Mouse (Mus musculus) forebrain, embryonic 13.5 days (tissue): Measurements from ENCODE around the gene Appbp2. TPM values are rescaled to one million over a fixed set of nuclear protein-coding genes. Genes with fewer than 3 reads are reported as not detected.
A peak's percentile ranks its signal among the peaks of the same experiment; 100 is the strongest.

ENCODE experiments used
- ATAC-seq: fragments of 200-750 bp; cut with Nextera tagmentation; 2 replicates; pipeline ENCODE4 v1.8.0; 2017
- H3K27ac ChIP-seq: fragments of 300-500 bp; sonication (generic); 2 replicates; pipeline ENCODE4 v1.5.1; 2015; ENCODE audit warnings: inconsistent platforms, mild to moderate bottlenecking, moderate library complexity
- H3K27me3 ChIP-seq: fragments of 300-500 bp; sonication (generic); 2 replicates; pipeline ENCODE4 v1.6.1; 2015; ENCODE audit warnings: mild to moderate bottlenecking, inconsistent platforms
- H3K36me3 ChIP-seq: fragments of 300-500 bp; sonication (generic); 2 replicates; pipeline ENCODE4 v1.6.1; 2015; ENCODE audit warnings: mild to moderate bottlenecking, inconsistent platforms; ENCODE audit not compliant: poor library complexity, severe bottlenecking
- H3K4me1 ChIP-seq: fragments of 300-500 bp; sonication (generic); 2 replicates; pipeline ENCODE4 v1.6.1; 2015; ENCODE audit warnings: inconsistent platforms
- H3K4me2 ChIP-seq: fragments of 300-500 bp; sonication (generic); 2 replicates; pipeline ENCODE4 v1.6.1; 2015; ENCODE audit warnings: inconsistent platforms, mild to moderate bottlenecking, moderate library complexity
- H3K4me3 ChIP-seq: fragments of 300-500 bp; sonication (generic); 2 replicates; pipeline ENCODE4 v1.5.1; 2015; ENCODE audit warnings: mild to moderate bottlenecking, inconsistent platforms
- H3K9ac ChIP-seq: fragments of 300-500 bp; sonication (generic); 2 replicates; pipeline ENCODE4 v1.6.1; 2015; ENCODE audit warnings: mild to moderate bottlenecking, inconsistent platforms
- H3K9me3 ChIP-seq: fragments of 300-500 bp; sonication (generic); replicated peaks from 2 replicates; pipeline ENCODE4 v1.6.1; 2016; ENCODE audit warnings: inconsistent platforms
- WGBS: fragments of 180-500 bp; shearing (Covaris S2); methylation state at CpG from one replicate; pipeline ENCODE4 v1.1.7; 2015; 5-methylcytosine and 5-hydroxymethylcytosine counted together
- polyA plus RNA-seq: library from polyadenylated mRNA; unstranded; fragments of >200 nt; fragmentation: Nextera tagmentation; extraction: Ambion mirVana; gene quantifications from 2 replicates; pipeline ENCODE4 v1.2.1, GENCODE M21; 2015

The Appbp2 gene
- polyA plus RNA-seq, 1 experiment from 2014 or later, result 46.3 TPM

DNA sequence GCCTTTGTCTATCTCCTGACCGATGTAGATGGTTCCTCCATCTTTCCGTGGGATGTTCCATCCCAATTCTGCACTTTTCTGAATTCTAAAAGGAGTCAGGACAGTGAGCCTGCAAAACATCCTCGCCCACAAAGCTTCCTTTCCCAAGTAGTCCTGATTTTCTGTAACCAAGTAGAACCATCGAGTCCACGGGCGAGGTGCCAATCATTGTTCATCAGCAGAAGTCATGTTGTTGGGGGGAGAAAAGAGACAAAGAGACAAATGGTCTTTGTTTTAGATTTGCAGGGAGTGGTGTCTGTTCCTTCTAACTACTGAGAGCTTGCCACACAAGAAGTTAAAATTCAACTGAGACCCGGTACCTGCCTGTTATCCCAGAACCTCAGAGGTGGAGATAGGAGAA is 18.7 kb upstream of the Appbp2 start:
- H3K27me3 ChIP-seq, result no peaks in the 10 kb centered on the region
- no peak overlapping the region for H3K4me3 ChIP-seq
- H3K9me3 ChIP-seq, result no peaks in the 10 kb centered on the region
- no peak overlapping the region for H3K4me2 ChIP-seq
- H3K36me3 ChIP-seq, result no peaks in the 10 kb centered on the region
- H3K9ac ChIP-seq, result no peak overlapping the region
- H3K4me1 ChIP-seq, result no peaks in the 10 kb centered on the region
- no peak for ATAC-seq
- WGBS, result 94% methylated on average over 7 of the region's 7 CpGs
- no peak overlapping the region for H3K27ac ChIP-seq

DNA sequence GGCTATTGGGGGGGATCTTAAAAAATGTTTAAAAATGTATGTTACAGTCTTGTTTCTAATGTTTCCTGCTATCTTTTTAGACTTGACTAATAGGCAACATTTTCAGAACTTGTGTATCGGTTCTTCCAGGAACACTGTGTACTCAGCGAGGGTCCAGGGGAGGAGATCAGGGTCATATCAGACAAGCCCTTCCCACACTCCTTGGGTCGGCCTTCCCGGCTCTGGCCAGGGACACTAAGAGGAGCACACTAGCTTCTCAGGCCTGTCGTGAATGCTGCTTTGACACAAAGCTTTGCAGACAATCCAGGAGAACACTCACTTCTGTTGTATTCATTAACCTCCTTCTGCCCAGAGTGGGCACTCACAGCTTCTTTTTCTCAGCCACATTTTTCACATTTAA is 18.1 kb upstream of the Appbp2 start:
- no peaks in the 10 kb centered on the region for H3K36me3 ChIP-seq
- H3K27me3 ChIP-seq, result no peaks in the 10 kb centered on the region
- no peak overlapping the region for H3K9ac ChIP-seq
- H3K4me3 ChIP-seq, result no peak overlapping the region
- ATAC-seq, result no peak
- H3K4me1 ChIP-seq, result no peaks in the 10 kb centered on the region
- no peak overlapping the region for H3K4me2 ChIP-seq
- H3K27ac ChIP-seq, result no peak overlapping the region
- H3K9me3 ChIP-seq, result no peaks in the 10 kb centered on the region
- 76% methylated on average over 5 of the region's 5 CpGs for WGBS

DNA sequence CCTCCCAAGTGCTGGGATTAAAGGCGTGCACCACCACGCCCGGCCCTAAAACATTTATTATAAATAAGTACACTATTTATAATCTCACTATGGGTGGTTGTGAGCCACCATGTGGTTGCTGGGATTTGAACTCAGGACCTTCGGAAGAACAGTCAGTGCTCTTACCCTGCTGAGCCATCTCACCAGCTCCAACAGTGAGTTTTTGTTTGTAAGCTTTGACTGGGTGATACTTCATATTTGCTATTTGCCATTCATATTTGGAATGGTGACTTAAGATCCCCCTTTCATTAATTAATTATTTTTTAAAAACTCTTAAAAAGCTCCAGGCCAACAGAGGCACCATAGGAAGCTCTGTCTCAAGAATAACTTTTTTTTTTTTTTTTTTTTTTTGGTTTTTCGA is 17.0 kb upstream of the Appbp2 start:
- Histone ChIP-seq H3K27ac (no peak overlapping the region), H3K4me1 (no peaks in the 10 kb centered on the region), H3K9ac (no peak overlapping the region), H3K4me2 (no peak overlapping the region), H3K36me3 (no peaks in the 10 kb centered on the region), H3K4me3 (no peak overlapping the region), H3K9me3 (no peaks in the 10 kb centered on the region), H3K27me3 (no peaks in the 10 kb centered on the region)
- 89% methylated on average over 5 of the region's 5 CpGs for WGBS
- no peak for ATAC-seq

DNA sequence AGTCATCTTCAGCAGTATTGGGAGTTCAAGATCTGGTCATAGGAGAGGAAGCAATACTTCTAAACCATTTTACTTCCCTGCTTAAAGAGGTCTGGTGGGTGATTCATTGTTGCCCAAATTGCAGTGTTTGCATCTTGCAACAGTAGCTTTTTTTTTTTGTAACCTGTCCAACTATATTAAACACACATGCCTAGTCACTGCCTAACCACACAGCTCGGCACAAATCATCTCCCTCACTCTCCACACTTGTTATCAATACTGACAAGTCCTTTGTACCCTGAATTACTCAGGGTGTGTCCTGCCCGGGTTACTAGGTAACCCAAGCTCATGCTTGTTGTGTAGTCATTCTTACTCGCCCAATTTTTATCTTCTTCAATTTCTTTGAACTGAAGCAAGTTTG is 15.5 kb upstream of the Appbp2 start:
- WGBS, result 66% methylated on average over 3 of the region's 3 CpGs
- Histone ChIP-seq H3K4me2 (no peak overlapping the region), H3K4me3 (no peak overlapping the region), H3K9me3 (no peaks in the 10 kb centered on the region), H3K36me3 (no peaks in the 10 kb centered on the region), H3K9ac (no peak overlapping the region), H3K4me1 (no peaks in the 10 kb centered on the region), H3K27ac (no peak overlapping the region), H3K27me3 (no peaks in the 10 kb centered on the region)
- no peak for ATAC-seq

DNA sequence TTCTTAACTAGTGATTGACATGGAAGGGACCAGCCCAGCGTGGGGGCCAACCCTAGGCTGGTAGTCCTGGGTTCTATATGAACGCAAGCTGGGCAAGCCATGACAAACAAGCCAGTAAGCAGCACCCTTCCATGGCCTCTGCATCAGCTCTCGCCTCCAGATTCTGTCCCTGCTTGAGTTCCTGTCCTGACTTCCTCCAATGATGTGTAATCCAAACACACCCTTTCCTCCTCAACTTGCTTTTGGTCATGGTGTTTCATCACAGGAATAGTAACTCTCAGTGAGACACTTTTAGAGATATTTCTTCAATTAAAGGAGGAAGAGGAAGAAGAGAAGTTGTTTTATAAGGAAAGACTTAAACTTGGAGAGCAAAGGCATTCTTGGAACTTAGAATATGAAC is 14.4 kb upstream of the Appbp2 start:
- no peak overlapping the region for H3K9ac ChIP-seq
- no peaks in the 10 kb centered on the region for H3K9me3 ChIP-seq
- H3K27me3 ChIP-seq, result no peaks in the 10 kb centered on the region
- WGBS, result 71% methylated on average over 3 of the region's 3 CpGs
- H3K4me3 ChIP-seq, result no peak overlapping the region
- H3K27ac ChIP-seq, result no peak overlapping the region
- no peak overlapping the region for H3K4me2 ChIP-seq
- no peaks in the 10 kb centered on the region for H3K36me3 ChIP-seq
- ATAC-seq, result no peak
- H3K4me1 ChIP-seq, result no peaks in the 10 kb centered on the region

DNA sequence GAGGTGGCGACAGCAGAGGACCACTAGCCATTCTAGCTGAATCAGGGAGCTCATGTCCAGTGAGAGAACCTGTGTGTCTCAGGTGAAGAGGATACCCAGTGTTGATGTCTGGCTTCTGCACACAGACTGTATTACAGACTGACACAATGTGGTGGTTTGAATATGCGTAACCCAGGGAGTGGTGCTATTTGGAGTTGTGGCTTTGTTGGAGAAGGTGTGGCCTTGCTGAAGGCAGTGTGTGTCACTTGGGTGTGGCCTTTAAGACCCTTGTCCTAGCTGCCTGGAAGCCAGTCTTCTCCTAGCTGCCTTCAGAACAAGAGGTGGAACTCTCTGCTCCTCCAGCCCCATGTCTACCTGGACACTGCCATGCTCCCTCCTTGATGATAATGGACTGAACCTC is 13.2 kb upstream of the Appbp2 start:
- ATAC-seq, result no peak
- H3K4me2 ChIP-seq, result no peak overlapping the region

DNA sequence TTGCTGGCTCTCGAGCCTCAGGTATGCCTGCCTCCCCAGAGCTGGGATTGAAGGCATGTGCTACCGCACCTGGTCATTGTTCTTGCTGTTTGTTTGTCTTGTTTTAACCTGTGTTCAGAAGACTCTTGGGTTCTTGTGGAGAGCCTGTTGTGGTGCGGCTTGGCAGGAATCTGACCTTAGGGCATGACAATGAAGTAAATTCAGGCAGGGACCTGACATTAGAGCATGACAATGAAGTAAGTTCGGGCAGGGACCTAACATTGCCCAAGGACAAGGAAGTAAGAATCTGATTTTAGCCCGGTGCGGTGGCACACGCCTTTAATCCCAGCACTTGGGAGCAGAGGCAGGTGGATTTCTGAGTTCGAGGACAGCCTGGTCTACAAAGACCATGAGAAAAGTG is 6.3 kb upstream of the Appbp2 start:
- Histone ChIP-seq H3K4me1 (no peaks in the 10 kb centered on the region), H3K9me3 (no peaks in the 10 kb centered on the region), H3K9ac (no peak overlapping the region), H3K36me3 (no peaks in the 10 kb centered on the region), H3K4me3 (no peak overlapping the region), H3K27me3 (no peaks in the 10 kb centered on the region), H3K27ac (no peak overlapping the region), H3K4me2 (no peak overlapping the region)
- WGBS, result 92% methylated on average over 8 of the region's 8 CpGs
- no peak for ATAC-seq

More for the DNA sequence above, 13.2 kb upstream of the Appbp2 start:
- Histone ChIP-seq H3K36me3 (no peaks in the 10 kb centered on the region), H3K4me1 (no peaks in the 10 kb centered on the region), H3K9me3 (no peaks in the 10 kb centered on the region), H3K27me3 (no peaks in the 10 kb centered on the region), H3K27ac (no peak overlapping the region), H3K9ac (no peak overlapping the region), H3K4me3 (no peak overlapping the region)
- WGBS, result 89% methylated on average over 2 of the region's 2 CpGs

DNA sequence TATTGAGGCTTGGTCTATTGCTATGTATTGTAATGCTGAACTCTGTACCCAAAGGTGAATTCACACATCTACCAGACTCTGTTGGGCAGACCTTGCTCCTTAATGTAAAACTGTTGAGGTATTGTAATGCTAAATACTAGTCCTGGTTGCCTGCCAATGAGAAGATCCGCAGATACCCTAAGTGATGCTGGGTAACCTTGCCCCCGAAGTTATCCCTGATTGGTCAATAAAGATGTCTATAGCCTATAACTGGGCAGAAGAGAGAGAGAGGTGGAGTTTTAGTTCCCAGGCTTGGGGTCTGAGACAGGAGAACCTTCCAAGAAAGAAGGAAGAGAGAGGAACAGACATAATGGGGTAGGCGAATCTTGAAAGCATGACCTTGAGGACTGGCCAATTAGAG is 5.3 kb upstream of the Appbp2 start:
- ATAC-seq, result no peak
- H3K9me3 ChIP-seq, result no peaks in the 10 kb centered on the region
- 87% methylated on average over 3 of the region's 3 CpGs for WGBS
- no peak overlapping the region for H3K27ac ChIP-seq
- no peak overlapping the region for H3K9ac ChIP-seq
- 0 out of 2 replicates have a peak, but pooled peaks cover 4% of the 10 kb centered on the region for H3K4me1 ChIP-seq
- H3K4me3 ChIP-seq, result no peak overlapping the region
- no peaks in the 10 kb centered on the region for H3K27me3 ChIP-seq
- no peak overlapping the region for H3K4me2 ChIP-seq
- H3K36me3 ChIP-seq, result no peaks in the 10 kb centered on the region

DNA sequence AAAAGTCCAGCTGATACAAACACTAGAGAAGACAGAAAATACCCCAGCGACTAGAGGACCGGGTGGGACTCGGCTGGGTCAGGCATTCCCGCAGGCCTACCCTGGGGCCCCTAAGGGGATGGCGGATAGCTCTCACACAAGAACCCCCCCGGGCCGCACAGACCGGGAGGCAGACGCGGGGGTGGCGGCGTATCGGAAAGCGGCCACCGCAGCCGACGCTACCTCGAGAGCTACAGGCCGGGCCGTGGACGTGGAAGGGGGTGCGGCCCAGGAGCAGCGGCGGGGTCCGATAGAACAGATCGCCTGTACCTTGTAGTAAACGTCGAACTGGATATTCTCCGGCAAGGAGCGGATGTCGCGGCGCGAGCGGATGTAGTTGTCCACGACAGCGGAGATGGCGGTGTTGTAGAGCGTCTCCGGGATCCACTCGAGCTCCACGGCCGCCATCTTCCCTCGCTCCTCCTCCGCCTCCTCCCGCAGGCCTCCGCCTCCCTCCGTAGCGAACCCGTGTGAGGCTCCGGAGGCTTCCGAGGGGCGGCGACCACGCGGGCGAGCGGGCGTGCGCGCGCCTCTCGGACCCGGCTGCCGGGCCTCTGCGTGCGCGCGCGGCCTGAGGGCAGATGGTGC is 454 bp downstream of the Appbp2 start:
- Histone ChIP-seq H3K4me3 (peak overlapping the region; percentile 77), H3K4me2 (peak overlapping the region; percentile 73), H3K9me3 (no peaks in the 10 kb centered on the region), H3K9ac (peak overlapping the region; percentile 89), H3K4me1 (peaks cover 20% of the 10 kb centered on the region), H3K27me3 (no peaks in the 10 kb centered on the region), H3K27ac (peak overlapping the region; percentile 97), H3K36me3 (peaks cover 6% of the 10 kb centered on the region; the same call in 1 of the 2 replicates)
- ATAC-seq, result peak; percentile 95
- under 1% methylated on average over 53 of the region's 70 CpGs for WGBS

DNA sequence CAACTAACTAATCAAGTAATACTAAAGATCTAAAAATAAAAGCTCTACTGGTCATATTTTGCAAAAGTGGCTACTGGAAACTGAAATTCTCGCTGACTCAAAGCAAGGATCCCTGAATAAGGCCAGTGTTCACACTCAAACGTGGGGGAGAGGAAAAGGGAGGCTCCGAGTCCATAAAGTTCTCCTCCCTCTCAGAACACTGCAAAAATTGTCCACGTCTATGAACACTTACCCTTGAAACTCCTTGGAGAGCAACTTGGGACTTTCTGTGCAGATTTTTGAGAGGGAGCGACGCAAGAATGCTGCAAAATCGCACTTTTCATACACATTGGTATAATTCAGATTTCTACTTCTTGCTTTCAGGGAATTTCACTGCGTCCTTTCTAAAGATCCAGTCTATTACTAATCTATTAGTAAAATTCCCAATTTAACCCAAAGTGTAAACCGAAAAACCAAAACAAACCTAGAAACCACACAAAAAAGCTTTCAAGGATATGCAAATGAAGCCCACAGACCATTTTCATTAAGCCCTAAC is 1.2 kb downstream of the Appbp2 start:
- peak overlapping the region; percentile 97; the same call in 1 of the 2 replicates for H3K27ac ChIP-seq
- no peaks in the 10 kb centered on the region for H3K9me3 ChIP-seq
- peaks cover 20% of the 10 kb centered on the region for H3K4me1 ChIP-seq
- ATAC-seq, result no peak
- 12% methylated on average over 9 of the region's 9 CpGs for WGBS
- H3K4me2 ChIP-seq, result peak overlapping the region; percentile 73
- H3K9ac ChIP-seq, result peak overlapping the region; percentile 89
- no peaks in the 10 kb centered on the region for H3K27me3 ChIP-seq
- H3K36me3 ChIP-seq, result peaks cover 6% of the 10 kb centered on the region; the same call in 1 of the 2 replicates
- peak overlapping the region; percentile 77 for H3K4me3 ChIP-seq

DNA sequence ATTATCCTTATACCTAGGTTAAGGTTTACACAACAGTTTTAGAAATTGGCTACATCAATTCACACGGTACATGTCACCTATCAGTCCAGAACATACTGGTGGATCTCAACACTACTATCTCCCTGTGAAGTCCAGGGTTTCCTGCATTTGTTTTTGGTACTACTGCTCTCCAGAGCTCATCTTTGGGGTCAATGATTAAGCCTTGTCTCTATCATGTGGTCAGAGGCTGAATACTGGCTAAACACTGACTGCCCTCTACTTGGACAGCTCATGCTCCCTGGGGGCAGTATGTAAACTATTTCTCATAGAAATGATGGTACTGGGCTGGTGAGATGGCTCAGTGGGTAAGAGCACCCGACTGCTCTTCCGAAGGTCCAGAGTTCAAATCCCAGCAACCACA is 11.7 kb downstream of the Appbp2 start:
- Histone ChIP-seq H3K4me1 (no peaks in the 10 kb centered on the region), H3K36me3 (peaks cover 23% of the 10 kb centered on the region), H3K4me2 (no peak overlapping the region), H3K27ac (no peak overlapping the region), H3K9me3 (no peaks in the 10 kb centered on the region; the same call in 1 of the 2 replicates), H3K4me3 (no peak overlapping the region), H3K27me3 (no peaks in the 10 kb centered on the region), H3K9ac (no peak overlapping the region)
- WGBS, result 96% methylated on average over 3 of the region's 3 CpGs
- ATAC-seq, result no peak

DNA sequence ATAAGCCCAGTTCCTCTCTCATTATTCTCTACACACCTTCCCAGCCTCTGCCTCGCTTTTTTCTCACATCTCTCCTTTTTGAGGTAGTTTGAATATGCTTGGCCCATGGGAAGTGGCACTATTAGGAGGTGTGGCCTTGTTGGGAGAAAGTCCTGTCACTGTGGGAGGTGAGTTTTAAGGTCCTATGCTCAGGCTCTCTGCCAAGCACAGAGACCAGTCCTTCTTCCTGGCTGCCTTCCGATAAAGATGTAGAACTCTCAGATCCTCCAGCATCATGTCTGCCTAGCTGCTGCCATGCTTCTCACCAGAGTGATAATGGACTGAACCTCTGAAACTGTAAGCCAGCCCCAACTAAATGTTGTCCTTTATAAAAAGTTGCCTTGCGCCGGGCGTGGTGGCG is 12.4 kb downstream of the Appbp2 start:
- Histone ChIP-seq H3K36me3 (peaks cover 23% of the 10 kb centered on the region), H3K9me3 (no peaks in the 10 kb centered on the region; the same call in 1 of the 2 replicates)
- 99% methylated on average over 6 of the region's 6 CpGs for WGBS

DNA sequence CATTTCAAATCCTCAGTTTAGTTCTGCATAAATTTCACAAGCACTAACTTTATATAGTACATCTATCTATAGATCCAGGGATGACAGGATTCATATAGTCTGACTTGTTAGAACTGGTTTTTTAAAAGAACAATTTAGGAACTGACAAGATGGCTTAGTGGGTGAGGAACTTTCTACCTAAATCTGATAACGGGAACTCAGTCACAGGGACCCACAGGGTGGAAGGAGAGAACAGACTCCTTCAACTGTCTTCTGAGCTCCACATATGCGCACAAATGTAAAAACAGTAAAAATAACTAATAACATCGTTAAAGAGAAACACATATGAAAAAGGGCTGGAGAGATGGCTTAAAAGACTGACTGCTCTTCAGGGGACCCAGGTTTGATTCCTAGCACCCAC is 15.9 kb downstream of the Appbp2 start:
- WGBS, result 95% methylated on average over 3 of the region's 3 CpGs
- no peak overlapping the region for H3K4me2 ChIP-seq
- no peak overlapping the region for H3K27ac ChIP-seq
- ATAC-seq, result no peak
- no peaks in the 10 kb centered on the region for H3K27me3 ChIP-seq
- H3K4me1 ChIP-seq, result no peaks in the 10 kb centered on the region
- H3K36me3 ChIP-seq, result peaks cover 24% of the 10 kb centered on the region
- no peak overlapping the region for H3K4me3 ChIP-seq
- H3K9me3 ChIP-seq, result no peaks in the 10 kb centered on the region
- H3K9ac ChIP-seq, result no peak overlapping the region

More for the DNA sequence above, 12.4 kb downstream of the Appbp2 start:
- Histone ChIP-seq H3K9ac (no peak overlapping the region), H3K27ac (no peak overlapping the region), H3K4me1 (no peaks in the 10 kb centered on the region), H3K4me3 (no peak overlapping the region), H3K27me3 (no peaks in the 10 kb centered on the region), H3K4me2 (no peak overlapping the region)
- no peak for ATAC-seq
